Mouse (Mus musculus) thymus, adult 2 months (tissue): ENCODE measurements around the gene Fam24b.

Experiments used
- CTCF ChIP-seq: fragments of 200-500 bp; IDR thresholded peaks from 2 replicates; pipeline ENCODE4 v1.5.1; 2012; ENCODE audit warnings: mild to moderate bottlenecking, control low read depth, low read length, moderate library complexity, borderline replicate concordance; ENCODE audit not compliant: control insufficient read depth, poor library complexity, insufficient read depth; ENCODE audit errors: extremely low read depth
- POLR2A ChIP-seq: fragments of 200-500 bp; IDR thresholded peaks from 2 replicates; pipeline ENCODE4 v1.6.1; 2012; ENCODE audit warnings: mild to moderate bottlenecking, low read length, control low read depth, moderate library complexity; ENCODE audit not compliant: control insufficient read depth, poor library complexity, insufficient read depth; ENCODE audit errors: extremely low read depth

DNA sequence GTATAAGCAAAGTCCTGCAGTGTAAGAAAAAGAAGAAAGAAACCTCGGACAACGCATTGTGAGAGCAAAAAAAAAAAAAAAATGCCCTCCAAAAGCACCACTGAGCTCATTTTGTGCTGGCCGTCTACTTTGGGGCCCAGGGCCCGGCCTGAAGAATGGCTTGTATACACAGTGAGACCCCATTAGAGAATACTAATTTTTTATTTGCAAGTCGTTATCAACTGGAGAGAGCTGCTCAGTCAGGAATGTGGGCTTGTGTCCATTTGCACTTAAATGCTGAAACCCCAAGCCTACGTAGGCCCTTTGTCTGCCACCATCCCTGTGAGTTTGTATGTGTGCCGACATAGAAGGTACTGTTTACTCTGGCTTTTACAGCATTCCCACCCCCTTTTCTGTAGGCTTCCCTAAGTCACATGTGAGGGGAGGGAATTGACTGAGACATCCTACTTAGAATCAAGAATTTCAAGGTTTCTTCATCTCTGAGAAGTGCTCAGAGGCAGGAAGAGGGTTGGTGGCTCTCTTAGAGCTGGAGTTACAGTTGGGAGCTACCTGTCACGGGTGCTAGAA lies 8.3 kb upstream of the Fam24b start:
- TF ChIP-seq POLR2A (no peak), CTCF (no peak)
